Mouse (Mus musculus): ENCODE data around the gene Gm21985. TPM values are rescaled to one million over a fixed set of nuclear protein-coding genes. Genes with fewer than 3 reads are reported as not detected.
"Not testable (repeated sequence)": the region's sequence is repeated elsewhere in the genome, so short reads cannot be mapped to it uniquely, and the experiment has no call there.

Gene Gm21985
- total RNA-seq, 2 experiments from 2014 or later = 2.5 TPM; not detected in 1

GRCm38 (mm10) chr2:112378973-112379898, 113.1 kb downstream of the Gm21985 start, which contains the start of gene Katnbl1:
TSS of gene Katnbl1 (plus strand) at chr2:112379211.
- ATAC-seq (replicated peaks; ENCODE audit: low FRiP score, low TSS enrichment, poor library complexity, severe bottlenecking) = peak; percentile 91

GRCm38 (mm10) chr2:112380131-112380530, 114.0 kb downstream of the Gm21985 start:
- ATAC-seq (replicated peaks; ENCODE audit: low FRiP score, low TSS enrichment, poor library complexity, severe bottlenecking) = no peak

- ATAC-seq (replicated peaks; ENCODE audit: low FRiP score, low TSS enrichment, poor library complexity, severe bottlenecking) = no peak
Measured at GRCm38 (mm10) chr2:112381219-112381618, 115.1 kb downstream of the Gm21985 start.

GRCm38 (mm10) chr2:112390843-112391242, 124.7 kb downstream of the Gm21985 start:
- no peak for ATAC-seq (replicated peaks; ENCODE audit: low FRiP score, low TSS enrichment, poor library complexity, severe bottlenecking)

DNA sequence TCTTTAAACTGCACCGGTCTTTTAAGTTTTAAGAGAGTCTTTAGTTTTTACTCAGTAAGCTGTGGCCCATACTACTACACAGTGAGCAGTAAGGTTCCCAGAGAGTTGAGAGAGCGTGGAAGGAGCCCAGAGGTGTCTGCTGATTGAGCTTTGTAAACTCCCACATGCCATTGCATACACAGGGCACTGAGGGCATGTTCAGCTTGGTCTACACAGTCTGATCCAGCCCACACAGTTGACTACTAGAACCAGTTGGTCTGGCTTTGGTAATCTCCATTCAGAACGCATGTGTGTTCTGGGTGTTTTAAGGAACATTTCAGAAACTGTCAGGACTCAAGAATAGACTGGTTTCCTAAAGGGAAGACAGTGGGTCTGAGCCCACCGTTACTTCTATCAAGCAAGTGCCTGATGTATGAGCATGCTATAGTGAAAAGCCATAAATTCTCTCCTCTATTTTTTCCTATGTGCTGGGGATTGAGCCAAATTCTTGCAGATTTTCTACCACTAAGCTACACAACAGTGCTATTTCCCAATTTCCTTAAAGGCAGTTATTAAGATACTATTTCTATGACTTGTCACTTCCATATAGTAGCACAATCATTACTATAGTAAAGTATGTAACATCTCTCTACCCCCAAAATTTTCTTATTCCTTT, 125.4 kb downstream of the Gm21985 start:
- no peak for ATAC-seq (replicated peaks; ENCODE audit: low FRiP score, low TSS enrichment, poor library complexity, severe bottlenecking)

DNA sequence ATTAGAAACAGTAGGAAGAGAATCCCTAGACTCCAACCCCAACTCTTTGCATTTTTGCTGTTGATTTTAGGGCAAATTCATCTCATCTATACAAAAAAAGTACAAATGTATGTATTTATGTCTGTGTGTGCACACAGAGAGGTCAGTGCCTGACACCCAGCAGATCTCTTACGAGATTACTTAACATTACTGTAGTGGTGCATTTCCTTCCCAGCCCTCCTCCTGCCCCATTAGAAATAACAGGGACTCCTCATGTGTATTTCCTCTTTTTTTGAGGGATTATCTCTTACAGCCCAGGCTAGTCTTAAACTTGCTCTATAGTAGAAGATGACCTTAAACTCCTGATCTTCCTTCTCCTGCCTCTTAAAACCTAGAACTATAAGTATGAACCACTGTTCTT, 126.6 kb downstream of the Gm21985 start:
- no peak for ATAC-seq (replicated peaks; ENCODE audit: low FRiP score, low TSS enrichment, poor library complexity, severe bottlenecking)

DNA sequence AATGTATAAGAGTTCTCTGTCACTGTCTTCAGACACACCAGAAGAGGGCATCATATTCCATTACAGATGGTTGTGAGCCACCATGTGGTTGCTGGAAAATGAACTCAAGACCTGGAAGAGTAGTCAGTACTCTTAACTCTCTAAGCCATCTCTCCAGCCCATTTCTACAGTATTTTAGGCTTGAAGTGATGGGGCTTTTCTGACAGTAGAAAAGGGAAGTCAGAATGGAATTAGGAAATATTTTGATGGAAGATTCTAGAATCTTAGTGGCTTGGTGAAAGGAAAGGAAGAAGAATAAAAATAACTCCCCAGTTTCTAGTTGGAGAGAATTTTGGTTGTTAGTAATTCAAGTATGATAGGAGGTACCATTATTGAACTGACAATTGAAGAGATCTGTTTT, 127.8 kb downstream of the Gm21985 start:
- no peak for ATAC-seq (replicated peaks; ENCODE audit: low FRiP score, low TSS enrichment, poor library complexity, severe bottlenecking)

DNA sequence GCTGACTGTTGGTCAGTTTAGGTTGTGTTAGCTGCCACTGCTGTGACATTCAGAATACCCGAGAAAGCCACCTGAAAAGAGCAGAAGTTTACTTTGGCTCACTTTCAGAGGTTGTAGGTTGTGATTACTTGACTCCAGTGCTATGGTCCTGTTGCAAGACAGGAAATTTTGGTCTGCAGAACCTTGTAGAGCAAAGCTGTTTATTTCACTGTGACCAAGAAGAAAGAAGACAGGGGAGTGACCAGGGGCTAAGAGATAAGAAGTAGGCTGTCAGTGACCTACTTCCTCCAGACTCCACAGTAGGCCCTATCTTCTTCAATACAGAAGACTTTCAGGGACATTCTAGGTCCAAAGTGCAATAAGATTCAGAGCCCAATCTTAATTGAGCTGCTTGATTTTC, 130.5 kb downstream of the Gm21985 start:
- peak; percentile 79 for ATAC-seq (replicated peaks; ENCODE audit: low FRiP score, low TSS enrichment, poor library complexity, severe bottlenecking)

DNA sequence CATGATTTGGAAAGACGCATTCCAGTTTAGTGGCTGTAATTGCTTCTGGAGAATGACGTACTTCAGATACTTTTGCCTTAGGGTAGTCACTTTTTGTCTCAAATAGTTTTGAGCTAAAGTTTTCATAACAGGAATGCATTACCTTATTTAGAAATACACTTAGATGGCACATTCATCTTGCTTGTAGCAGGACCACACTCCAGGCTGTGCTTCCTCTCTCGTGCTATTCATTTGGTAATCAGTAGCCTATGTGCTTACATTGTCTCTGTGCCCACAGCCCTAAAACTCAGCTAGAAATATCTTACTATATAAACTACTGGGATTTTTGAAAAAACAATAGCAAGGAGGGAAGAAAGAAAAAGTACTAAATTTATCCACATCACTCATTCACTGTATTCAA, 140.9 kb downstream of the Gm21985 start:
- ATAC-seq (replicated peaks; ENCODE audit: low FRiP score, low TSS enrichment, poor library complexity, severe bottlenecking) = no peak

DNA sequence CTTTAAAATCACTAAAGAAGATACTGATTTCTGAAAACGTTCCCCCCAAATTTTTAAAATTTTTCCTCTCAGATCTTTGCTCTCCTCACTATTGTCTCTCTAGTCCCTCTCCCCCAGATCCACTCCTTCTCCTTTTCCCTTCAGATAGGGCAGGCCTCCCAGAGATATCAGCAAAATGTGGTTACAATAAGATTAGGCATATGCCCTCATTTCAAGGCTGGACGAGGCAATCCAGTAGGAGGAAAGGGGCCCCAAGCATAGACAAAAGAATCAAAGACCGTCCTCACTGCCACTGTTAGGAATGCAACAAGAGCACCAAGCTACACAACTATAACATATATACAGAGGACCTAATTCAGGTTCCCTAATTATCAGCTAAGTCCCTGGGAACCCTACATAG, 159.2 kb downstream of the Gm21985 start:
- ATAC-seq (replicated peaks; ENCODE audit: low FRiP score, low TSS enrichment, poor library complexity, severe bottlenecking) = no peak

GRCm38 (mm10) chr2:112428534-112428933, 162.4 kb downstream of the Gm21985 start:
- not testable (repeated sequence) for ATAC-seq (replicated peaks; ENCODE audit: low FRiP score, low TSS enrichment, poor library complexity, severe bottlenecking)

GRCm38 (mm10) chr2:112429665-112430064, 163.6 kb downstream of the Gm21985 start:
- ATAC-seq (replicated peaks; ENCODE audit: low FRiP score, low TSS enrichment, poor library complexity, severe bottlenecking) = no peak

DNA sequence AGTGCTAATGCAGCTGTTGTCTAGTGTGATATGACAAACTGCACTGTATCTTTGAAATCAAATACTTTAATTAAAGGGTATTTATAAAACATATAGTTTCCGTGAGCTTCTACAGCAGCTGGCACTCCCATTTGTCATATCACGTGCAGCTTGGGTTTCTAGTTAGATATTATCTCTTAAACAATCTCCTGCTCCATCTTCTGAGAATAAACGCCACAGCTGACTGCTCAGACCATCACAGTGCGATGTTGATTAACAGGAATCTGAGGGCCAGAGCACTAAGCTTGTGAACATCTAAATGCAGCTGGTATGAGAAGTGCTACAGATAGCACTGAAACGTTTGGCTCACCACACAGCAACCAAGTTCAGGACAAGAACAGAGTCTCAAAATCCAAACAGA, 164.3 kb downstream of the Gm21985 start:
- ATAC-seq (replicated peaks; ENCODE audit: low FRiP score, low TSS enrichment, poor library complexity, severe bottlenecking) = no peak

- ATAC-seq (replicated peaks; ENCODE audit: low FRiP score, low TSS enrichment, poor library complexity, severe bottlenecking) = no peak
Measured at GRCm38 (mm10) chr2:112432523-112432922, 166.4 kb downstream of the Gm21985 start.

- ATAC-seq (replicated peaks; ENCODE audit: low FRiP score, low TSS enrichment, poor library complexity, severe bottlenecking) = peak; percentile 78
Measured at GRCm38 (mm10) chr2:112433359-112433758, 167.2 kb downstream of the Gm21985 start.

DNA sequence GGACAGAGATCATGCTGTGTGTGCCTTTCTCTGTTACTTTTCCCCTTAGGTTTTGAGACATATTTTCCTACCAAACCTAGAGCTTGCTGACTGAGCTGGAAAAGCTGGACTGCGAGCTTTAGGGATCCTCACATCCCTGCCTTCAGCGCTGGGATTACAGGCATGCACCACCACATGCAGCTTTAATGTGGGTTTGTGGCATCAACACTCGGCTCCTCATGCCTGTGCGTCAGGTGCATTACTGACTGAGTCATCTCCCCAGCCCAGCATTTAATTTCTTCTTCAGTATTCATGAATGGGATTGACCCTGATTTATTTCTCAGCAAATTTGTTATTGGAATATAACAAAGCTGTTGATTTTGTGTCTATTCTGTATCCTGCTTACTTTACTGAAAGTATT, 170.2 kb downstream of the Gm21985 start:
- no peak for ATAC-seq (replicated peaks; ENCODE audit: low FRiP score, low TSS enrichment, poor library complexity, severe bottlenecking)

DNA sequence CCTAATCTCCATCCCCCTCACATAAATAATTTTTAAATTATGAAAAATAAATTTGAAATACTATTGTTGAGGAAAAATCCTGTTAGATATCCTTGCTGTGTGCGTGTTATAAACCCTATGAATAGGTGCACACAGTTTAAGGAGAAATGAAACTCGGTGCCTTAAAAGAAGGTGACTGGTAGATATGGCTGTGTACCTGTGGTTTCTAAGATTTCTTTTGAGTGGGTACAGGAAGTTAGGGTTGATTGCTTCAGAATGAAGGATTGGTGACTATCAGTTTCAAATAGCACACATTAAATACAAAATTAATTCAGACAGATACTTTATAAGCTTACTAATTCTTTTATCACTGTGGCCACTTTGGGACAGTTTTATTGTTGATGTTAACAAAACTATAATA, 171.5 kb downstream of the Gm21985 start:
- ATAC-seq (replicated peaks; ENCODE audit: low FRiP score, low TSS enrichment, poor library complexity, severe bottlenecking) = no peak

GRCm38 (mm10) chr2:112443491-112443890, 177.4 kb downstream of the Gm21985 start:
- ATAC-seq (replicated peaks; ENCODE audit: low FRiP score, low TSS enrichment, poor library complexity, severe bottlenecking) = no peak

DNA sequence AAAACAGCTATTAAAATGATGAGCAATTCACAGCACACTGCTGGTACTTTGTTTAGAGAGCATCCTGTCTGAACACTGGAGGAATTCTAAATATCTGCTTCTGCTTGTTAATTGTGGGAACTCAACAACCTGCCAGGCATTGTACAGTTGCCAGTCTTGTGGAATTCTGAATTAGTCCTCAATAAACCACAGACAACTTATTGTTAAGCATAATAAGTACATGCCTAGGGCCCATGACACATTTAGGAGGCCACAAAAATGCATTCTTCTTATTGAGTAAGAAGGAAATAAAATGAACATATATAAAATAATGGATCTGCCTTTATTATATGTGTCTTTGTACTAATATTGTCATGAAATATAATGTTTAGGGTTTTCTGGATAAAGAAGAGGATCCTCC, 179.4 kb downstream of the Gm21985 start:
- ATAC-seq (replicated peaks; ENCODE audit: low FRiP score, low TSS enrichment, poor library complexity, severe bottlenecking) = no peak

GRCm38 (mm10) chr2:112448046-112448445, 181.9 kb downstream of the Gm21985 start:
- ATAC-seq (replicated peaks; ENCODE audit: low FRiP score, low TSS enrichment, poor library complexity, severe bottlenecking) = not testable (repeated sequence)

All from megakaryocyte-erythroid progenitor cell, adult 5-6 weeks (primary cell).